Comparison of ENCODE assay signal across 15 mouse cellular contexts in the genomic region with DNA sequence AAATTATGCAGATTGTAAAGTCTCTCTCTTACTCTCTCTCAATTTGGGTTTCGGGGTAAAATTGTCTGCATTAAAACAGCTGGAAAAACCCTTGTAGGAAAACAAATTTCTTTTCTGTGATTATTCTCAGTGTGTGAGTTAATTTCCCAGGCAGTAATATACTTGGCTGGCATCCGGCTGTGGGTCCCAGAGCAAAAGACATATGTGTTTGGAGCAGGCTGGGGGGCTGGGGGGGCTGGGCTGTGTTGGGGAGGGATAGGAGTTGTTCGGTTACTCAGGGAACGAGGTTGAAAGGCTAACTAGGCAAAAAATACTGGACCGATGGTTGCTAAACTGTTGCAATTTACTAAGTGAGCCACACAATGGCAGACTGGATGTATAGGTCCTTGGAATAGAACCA.
"Had no signal": no experiment of that assay in that cellular context is flagged by ENCODE, and none has a peak within 500 bp of the region (broad histone marks: within the 10 kb centered on the region; RNA-seq: fewer than 3 reads in every experiment).

No protein-coding gene starts in this region.

- DNase-seq: lung, adult 18-20 months; lung, embryonic 14.5 days; lung, postnatal 10 days; lung, postnatal 4 days; right cerebral cortex, postnatal 14 days; thymus, postnatal 14 days; thymus, postnatal 36 days had no signal

- H3K4me1 ChIP-seq: neural tube, embryonic 12.5 days; stomach, embryonic 15.5 days had no signal

- H3K27ac ChIP-seq: liver, embryonic 14.5 days; midbrain, embryonic 13.5 days; neural tube, embryonic 12.5 days; stomach, embryonic 15.5 days; stomach, postnatal 0 days had no signal

- ATAC-seq: midbrain, embryonic 13.5 days; midbrain, embryonic 16.5 days had no signal

- H3K36me3 ChIP-seq: midbrain, embryonic 13.5 days; neural tube, embryonic 12.5 days; stomach, embryonic 15.5 days had no signal

- H3K27me3 ChIP-seq: midbrain, embryonic 13.5 days; neural tube, embryonic 12.5 days; stomach, embryonic 15.5 days had no signal

- H3K9me3 ChIP-seq: midbrain, embryonic 13.5 days; neural tube, embryonic 12.5 days; stomach, embryonic 15.5 days had no signal

- H3K4me3 ChIP-seq: midbrain, embryonic 13.5 days; myocyte; neural tube, embryonic 12.5 days; stomach, embryonic 15.5 days had no signal

- H3K9ac ChIP-seq: liver, embryonic 14.5 days; lung, embryonic 14.5 days; midbrain, embryonic 13.5 days; neural tube, embryonic 12.5 days; stomach, embryonic 15.5 days had no signal

- H3K4me2 ChIP-seq: lung, embryonic 14.5 days; midbrain, embryonic 11.5 days; midbrain, embryonic 13.5 days; neural tube, embryonic 12.5 days; stomach, embryonic 15.5 days had no signal
